Mouse (Mus musculus): ENCODE data around the gene Cdc40.

Cdc40 gene

DNA sequence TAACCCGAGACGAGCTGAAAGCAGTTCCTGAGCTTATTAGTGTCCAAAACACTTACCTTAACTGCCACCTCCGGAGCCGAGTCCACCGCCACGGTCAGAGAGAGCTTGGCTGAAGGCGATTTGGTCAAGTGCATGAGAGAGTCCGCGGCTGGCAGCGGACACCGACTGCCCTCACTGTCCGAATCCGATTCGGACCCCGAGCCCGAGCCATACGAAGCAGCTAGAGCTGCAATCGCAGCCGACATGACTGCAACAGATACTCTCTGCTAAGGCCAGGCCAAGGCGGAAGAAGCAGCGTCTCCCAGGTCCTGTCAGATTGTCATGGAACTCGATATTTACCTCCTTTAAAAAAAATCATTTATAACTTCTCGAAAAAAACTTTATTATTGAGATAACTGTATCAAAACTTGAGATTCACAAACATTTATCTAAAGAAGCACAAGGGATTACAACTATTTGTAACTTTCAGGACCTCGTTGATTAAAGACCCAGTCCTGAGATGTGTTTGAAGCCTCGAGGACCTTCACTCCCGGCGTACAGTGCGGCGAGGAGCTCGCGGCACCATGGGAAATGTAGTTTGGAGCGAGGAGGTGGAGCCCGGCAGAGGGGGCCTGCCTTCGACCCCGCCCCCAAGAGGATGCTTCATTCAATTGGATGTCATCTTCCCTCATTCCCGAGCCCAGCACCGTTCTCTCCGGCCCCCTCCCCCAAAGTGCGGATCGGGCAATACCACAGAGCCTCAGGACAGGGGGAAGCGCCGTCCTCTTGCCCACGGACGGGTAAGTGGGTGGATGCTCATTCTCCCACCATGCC is at the start of gene Cdc40, which contains the start of gene Wasf1:
TSS of gene Cdc40 (minus strand) at position 481 of the 813 bp plus-strand sequence.
TSS of gene Wasf1 (plus strand) at position 645 of the 813 bp plus-strand sequence.
- DNase-seq = peak; percentile 97

DNA sequence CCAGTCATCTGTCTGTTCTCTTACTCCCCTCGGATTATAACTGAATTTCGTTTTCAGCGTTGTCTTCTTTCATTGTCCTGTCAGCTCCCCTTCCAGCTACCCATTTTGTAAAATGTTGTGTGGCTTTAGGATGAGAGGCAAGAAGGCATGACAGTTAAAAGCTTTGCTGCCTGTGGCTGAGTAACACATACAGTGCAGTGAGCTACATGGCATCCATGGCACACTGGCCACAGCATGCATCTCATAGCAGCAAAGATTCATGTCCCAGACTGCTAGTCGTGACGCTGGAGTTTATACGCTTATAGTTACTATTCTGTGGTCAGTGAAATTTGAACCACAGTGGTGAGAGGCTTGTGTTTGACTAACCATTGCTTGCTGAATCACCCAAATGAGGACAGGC is 36.4 kb upstream of the Cdc40 start:
- no peak for DNase-seq

DNA sequence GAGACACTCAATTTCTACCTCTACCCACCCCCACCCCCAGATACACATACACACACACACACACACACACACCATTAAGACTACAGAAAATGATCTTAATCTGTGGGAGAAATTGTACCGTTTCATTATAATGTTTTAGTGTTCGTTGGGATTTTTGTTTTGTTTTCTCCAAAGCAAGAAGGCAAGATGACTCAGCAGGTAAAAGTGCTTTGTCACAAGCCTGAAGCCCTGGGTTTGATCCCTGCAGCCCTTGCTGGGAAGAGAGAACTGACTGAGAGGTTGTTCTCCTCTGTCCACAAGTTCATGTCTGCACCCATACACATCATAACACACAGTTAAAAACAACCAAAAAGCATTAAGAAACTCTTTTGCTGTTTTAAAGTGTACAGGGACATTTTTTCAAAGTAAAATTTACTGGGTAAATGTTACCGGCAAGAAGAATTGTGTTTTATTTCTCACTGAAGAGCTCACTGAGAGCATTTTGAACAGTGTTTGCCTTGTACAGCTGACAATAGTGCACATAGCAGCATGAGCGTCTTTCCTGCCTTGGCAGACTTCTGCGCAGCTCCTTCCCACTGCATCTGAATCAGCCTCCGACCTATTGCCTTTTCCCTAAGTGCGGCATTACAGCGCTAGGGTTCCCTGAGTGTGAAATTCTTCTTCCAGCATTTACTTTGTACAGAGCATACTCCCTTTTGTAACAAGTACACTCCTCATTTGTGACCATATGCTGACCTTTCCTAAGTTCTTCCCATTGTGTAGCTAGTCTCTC is 35.7 kb upstream of the Cdc40 start:
- DNase-seq = no peak

DNA sequence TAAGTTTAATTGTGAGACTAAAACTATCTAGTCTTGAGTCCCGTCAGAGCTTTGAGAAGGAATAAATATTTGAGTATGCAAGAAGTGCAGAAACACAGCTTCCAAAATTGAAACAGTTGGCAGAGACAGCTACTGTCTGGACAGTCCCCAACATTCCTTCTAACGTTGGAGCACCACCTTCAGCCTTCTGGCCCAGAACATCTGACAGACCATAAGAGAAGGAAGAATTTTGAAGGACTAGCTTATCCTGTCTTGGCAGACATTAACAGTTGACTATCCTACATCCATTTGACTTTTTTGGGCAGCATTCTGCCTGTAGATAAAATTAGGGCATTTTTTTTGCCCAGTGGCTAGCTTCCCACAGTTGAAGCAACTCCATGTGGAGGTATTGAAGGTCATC is 32.1 kb upstream of the Cdc40 start:
- no peak for DNase-seq

DNA sequence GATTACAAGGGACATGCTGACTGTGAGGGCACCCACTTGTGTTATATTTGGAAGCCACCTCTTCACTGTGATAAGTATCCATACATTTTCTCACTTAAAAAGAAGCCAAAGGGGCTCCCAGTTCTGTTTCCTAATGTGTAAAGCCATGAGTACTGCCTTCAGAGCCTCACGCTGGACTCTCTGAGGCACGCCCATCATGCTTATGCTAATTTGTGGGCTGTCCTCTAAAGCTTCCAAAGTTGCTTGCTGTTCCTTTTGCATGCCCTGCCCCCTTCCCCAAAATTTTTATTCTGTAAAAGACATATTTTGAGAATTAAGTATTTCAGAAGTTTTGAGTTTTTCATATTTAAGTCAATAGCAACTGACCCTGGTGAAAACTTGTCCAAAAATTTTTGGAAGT is 27.7 kb upstream of the Cdc40 start:
- DNase-seq = no peak

DNA sequence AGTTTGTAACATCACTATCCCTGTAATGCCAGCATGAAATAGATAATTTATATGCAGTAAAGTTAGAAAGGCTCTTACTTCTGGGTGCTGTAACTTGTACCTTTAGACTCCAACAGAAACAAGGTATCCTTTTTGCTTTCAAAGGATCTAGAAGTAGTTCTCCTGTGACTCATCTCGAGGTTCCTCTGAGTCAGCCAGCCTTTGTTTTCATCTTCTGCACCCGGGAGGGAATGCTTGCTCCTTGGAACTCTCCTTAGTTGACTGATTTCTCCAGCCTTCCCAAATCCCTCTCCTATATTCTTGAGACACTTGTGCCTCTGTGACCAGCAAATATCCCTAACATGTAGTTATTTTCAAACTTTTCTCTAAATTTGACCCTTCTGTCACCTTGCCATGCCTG is 25.5 kb upstream of the Cdc40 start:
- DNase-seq = no peak

DNA sequence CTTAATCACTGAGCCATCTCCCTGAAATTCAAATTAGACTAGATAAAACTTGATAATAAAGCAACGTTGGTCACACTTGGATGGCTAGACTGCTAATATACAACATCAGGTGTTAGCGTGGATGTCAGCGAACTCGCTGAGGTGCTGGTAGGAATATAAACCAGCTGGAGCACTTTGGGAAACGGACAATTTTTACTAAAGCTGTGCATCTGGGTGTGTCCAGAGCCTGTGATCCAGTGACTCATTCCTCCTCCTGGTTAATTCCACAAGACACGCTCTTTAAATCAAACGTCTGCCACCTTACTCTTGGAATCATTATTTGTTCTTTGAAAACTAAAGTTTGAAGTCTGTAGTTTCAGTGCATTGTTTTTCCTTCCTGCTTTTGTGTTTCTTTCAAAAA is 23.7 kb upstream of the Cdc40 start:
- no peak for DNase-seq

DNA sequence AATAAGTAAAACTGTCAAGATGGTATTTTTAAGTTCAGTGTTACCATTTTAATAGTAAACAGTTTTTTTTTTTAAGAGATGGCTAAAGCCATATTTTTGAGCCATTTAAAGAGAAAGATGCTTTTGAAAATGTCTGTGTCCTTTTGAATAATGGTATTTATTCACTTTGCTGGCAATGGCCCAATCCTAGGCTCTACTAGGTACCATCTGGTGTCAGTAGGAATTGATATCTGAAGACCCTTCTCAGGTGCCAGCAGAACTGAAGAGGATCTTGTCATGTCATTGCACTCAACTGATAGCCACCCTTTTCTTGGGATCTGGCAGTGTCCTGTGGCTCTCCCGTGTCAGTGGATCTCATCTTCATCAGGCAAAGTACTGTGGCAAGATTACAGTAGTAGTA is 23.0 kb upstream of the Cdc40 start:
- no peak for DNase-seq

DNA sequence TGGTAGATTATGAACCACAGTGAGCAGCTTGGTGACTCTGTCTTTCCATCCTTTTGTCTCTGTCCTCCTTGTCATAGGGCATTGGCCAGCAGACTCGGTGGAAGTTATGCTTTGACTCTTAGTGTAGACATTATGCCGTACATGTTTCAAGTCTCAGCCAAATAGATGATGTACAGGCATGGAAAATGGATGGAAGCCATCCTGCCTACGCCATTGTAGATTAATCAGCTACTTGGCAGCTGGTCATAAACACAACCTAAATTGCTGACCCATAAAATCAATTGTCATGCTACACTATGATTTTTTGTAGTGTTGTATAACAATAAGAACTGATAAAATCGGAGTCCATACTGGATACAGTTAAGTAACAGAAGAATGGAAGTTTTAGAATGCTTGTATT is 18.7 kb upstream of the Cdc40 start:
- no peak for DNase-seq

DNA sequence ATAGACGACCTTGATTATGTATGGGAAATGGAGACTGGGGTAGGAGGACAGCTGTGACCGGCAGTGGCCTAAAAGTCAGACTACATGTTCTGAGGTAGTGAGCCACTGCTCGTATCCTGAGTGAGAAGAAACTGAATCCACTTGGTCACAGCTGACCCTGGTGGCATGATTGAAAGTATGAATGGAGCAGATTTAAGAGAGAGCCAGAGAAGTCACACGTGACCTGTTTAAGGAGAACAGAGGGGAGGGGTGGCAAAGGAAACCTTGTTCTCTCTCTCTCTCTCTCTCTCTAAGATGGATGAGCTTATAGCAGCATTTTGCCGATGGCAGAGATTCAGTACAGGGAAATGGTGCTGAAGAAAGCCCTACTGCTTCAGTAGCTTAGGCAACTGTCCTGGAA is 13.5 kb upstream of the Cdc40 start:
- DNase-seq = no peak

DNA sequence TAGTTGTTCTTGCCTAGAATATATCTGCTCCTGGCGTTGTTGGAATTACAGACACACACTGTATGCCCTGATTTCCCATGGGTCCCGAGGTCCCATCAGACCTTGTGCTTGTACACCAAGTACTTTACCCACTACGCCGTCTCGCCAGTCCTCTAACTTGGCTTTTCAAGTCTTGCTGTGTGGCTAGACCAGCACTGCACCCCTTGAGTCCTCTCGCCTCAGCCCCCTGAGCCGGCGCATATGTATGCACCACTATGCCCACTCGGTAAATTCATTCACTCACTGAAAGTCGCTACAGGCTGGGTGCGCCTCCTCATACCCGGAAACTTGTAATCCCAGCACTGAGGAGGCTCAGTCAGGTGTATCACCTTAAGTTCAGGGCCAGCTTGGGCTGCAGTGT is 12.7 kb upstream of the Cdc40 start:
- DNase-seq = no peak

DNA sequence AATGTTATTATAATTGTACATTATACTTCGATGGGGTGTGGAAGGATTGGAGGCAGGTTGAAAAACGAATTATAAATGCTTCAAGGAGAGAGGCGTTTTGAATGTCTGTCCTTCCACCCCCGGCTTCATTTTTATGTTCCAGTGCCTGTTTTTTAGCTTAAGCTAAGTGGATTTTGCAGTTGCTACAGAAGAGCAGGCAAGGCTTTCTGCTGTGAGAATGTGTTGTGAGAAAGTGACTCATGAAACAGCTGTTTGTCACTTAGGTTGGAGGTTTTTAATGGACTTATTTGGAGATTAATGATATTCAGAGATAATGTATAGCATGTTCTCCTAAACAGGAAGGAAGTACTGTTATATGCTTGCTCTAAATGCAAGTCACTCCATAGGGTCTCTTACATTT is 6.0 kb upstream of the Cdc40 start:
- no peak for DNase-seq

DNA sequence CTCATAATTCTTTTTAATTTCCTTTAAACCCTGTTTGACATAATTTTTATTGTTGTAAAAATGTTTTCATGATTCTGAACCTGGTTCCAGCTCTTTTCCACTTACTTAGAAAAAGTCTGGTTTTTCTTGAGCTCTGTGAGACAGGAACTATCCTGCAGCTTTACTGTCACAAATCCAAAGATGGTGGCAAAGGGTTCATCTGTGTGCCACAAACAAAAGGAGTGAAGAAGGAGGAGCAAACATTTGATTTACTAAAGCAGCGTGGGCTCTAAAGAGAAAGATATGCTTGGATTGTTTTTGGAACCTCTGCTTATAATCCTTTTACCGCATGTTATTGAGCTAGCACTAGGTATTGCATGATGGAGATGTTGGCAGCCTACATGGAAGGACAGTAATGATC is 4.2 kb upstream of the Cdc40 start:
- no peak for DNase-seq

DNA sequence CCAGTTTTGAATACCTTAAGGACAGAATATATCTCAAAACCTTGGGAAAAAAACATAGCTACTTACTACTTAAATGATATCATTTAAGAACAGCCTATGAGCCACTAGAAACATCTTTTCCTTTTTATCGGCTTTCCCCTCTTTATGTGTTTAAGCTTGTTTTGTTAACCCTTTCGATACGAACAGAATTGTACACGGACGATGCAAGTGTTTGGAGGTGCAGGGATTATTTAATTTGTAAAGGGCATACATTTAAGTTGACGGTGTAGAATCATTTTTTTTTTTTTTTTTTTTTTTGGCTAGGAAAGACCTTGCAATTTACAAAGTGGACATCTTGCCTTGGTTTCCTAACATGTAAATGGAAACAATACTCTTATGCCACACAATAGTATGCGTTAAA is 2.3 kb upstream of the Cdc40 start:
- no peak for DNase-seq

DNA sequence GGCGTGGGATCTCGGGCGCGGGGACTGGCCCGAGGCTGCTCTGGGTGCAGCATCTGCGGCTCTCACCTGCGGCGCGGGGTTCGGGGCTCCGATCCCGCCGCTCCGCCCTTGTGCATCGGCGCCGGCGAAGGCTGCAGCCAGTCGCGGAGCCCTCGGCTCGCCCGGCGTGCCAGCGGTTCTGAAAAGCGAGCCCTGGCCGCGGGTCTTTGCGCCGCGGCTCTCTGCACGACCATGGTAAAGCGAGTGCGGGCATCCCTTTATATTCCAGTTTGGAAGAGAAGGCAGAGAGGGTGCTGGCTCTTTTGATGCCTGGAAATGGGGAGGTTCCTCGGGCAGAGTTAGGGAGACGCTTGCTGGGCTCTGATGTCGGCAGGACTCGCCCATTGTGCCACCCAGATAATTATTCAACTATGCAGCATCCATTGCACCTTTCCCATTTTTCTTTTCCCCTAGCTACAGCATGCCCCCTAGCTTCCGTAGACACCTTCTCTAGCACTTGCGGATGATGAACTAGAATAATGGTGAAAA is 1.2 kb upstream of the Cdc40 start:
- peak; percentile 30 to 42 for DNase-seq

DNA sequence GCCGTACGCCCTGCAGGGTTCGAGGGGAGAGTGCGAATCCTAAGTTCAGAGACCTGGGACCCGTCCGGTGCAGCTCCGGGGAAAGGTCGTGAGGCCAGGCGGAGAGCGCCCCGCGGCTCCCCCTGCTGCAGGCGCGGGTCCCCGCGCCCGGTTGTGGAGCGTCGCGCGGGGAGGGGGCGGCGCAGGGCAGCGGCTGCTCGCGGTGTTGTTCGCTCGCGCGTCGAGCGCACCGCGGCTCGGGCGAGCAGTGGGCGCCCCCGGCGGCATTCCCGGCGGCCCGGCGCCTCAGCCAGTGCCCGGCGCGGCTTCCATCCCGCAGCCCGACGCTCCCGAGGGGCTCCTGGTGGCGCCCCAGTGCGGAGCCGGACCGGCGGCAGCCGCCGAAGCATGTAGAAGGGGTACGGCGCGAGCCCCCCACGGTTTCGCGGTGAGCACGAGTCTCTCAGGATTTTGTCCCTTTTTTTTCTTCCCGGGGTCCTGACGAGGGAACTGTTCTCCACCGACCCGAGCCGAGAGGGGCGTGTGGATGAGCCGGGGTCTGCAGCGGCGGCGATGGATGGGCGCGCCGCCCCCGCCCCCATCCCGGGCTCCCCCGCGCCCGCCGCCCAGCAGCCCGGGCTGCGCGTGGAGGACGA is 650 bp upstream of the Cdc40 start:
- no peak for DNase-seq

DNA sequence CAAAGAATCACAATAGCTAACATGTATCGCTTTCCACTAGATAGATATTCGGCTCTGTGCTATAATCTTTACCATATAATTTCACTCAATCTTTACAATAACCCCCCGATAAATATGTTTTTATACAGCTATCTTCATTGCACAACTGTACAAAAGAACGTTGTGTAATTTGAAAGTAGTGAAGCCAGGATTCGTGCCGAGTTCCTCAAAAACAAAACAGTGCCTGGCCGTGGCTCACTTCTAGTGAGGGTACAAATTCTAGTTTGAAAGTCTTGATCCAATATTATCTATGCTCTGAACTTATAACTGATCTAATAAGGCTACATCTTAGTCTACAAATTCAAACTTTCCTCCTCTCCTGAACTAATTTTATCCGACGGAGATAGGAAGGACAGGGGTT is 778 bp downstream of the Cdc40 start:
- no peak for DNase-seq

DNA sequence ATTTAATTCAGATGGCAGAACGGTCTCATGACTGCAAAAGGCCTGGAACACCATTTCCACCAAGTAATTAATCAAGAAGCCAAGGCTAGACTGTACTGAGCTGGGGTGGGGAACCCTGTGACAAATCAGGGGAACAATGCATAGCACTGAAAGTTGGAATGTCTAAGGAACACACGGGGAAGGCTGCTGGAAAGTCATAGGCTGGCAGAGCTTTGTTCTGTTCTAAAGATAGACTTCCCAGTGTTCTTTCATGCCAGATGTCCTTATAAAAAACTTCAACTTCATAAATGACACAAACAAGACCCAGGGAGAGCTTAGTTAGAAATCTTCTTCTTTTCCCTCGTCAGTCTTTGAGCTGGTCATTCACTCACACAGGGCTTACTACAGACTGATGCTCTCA is 1.9 kb downstream of the Cdc40 start:
- no peak for DNase-seq

DNA sequence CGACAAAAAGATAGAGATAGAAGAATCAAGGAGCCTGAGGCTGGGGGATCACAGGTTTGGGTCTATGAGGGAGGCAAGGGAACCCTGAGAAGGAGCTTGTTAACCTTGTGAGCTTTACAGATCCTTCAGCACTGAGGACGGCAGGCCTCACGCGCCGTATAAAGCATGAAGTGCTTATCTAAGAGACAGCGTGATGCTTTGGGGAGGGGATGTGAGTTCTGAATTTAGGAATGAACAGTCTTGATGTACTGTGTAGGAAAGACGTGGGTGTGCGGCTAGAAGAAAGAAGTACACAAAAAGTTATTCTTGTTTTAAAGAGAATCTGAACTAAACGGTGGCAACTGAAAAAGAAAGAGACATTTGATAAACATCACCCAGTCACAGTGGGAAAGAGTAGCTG is 3.1 kb downstream of the Cdc40 start:
- no peak for DNase-seq

DNA sequence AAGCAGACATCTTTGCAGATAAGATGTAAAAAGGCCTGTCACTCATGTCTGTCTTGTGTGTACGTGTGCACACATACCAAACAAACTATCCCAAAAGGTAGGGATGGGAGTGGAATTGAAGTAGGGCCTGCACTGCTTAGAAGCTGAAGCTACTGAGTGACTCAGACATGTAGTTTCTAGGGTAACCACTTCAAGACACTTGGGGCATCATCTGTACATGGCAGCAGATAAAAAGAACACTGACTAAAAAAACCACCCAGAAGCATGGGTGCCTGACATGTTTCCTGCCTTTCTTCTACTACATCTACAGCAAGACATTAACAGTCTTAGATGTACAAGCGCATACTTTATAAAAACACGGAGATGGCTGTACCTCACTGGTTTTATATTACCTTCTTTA is 4.9 kb downstream of the Cdc40 start:
- DNase-seq = no peak

DNA sequence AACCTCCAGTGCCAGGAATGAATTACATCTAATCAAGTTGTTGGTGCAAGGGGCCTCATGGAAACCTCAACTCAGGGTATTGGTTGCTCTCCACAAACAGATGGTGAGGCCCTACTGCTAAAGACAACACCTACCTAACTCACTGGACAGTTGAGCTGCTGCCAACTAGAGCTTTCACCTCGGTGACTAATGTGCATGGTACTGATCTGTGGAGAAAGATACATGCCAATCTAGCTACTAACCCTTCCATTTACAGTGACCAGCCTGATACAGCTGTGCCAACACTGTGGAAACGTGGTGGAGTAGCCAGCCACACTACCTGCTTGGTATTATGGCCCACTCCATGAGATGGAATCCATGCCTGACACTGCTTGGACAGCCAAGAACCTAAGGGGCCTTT is 11.1 kb downstream of the Cdc40 start:
- DNase-seq = no peak

DNA sequence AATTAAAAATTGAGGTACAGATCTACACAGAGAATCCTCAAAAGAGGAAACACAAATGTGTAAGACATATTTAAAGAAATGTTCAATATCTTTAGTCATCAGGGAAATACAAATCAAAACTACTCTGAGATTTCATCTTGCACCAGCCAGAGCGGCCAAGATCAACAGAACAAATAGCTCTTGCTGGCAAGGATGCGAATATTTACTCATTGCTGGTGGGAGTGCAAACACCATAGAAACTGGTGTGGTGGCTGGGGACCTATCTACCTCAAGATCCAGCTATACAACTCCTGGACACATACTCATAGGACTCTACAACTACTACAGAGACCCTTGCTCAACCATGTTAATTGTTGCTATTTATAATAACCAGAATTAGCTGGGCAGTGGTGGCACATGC is 11.8 kb downstream of the Cdc40 start:
- DNase-seq = no peak

DNA sequence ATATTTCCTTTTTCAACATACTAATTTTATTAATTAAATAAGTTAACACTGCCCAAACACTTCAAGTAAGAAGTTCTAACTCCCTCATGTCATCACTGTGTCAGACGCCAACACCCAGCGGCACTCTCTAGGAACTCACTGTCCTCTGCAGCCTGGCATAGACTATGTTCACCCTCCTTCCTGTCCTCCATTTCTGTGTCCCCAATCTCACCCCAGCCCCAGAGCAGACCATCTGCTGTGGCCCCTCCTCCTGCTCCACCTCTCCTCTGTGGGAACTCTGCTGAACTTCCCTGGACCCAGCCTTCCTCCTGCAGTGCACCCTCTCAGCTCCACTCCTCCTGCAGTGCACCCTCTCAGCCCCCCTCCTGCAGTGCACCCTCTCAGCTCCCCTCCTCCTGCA is 15.0 kb downstream of the Cdc40 start:
- DNase-seq = no peak

DNA sequence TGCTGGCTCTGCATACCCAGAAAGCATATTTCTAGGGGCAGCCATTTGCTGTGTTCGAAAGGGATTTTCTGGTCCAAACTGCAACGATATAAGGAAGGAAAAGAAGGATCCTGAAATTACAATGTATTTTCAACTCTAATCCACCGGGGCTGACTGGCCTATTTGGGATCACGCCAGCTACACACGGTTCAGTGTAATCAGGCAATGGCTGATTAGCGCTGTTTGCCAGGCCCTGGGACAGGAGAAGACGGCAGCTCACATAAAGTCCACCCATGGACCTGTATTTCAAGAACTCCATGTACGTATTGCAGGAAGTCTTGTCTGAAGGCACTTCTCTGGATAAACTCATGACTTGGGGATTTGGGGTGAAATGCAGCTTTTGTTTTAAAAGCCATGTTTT is 25.5 kb downstream of the Cdc40 start:
- peak in 1 of 2 experiments; percentile 23 for DNase-seq
